Mouse (Mus musculus): ENCODE measurements around the gene Zdhhc14.

The Zdhhc14 gene

DNA sequence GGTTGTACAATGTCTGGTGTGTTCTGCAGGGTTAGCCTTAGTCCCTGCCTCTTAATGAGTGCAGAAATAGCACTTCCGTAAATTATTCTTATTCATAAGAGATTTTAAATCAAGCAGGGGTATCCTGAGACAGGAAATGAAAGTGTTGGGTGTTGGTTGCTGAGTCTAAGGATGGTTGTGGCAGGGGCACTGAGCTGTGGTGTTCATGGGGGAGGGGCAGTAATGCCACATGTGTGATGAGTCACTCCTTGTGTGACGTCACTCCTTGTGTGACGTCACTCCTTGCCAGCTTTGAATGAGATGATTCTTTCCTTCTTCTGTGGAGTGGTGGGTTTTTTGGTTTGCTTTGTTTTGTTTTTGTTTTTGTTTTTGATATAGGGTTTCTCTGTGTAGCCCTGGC is 134.0 kb downstream of the Zdhhc14 start:
- Histone ChIP-seq H3K4me1 (replicated peaks; ENCODE audit: low read depth, low read length) (peaks cover 41% of the 10 kb centered on the region), H3K36me3 (ENCODE audit: insufficient read depth, low read length) (no peaks in the 10 kb centered on the region), H3K9me3 (ENCODE audit: low read length) (no peaks in the 10 kb centered on the region), H3K4me3 (replicated peaks; ENCODE audit: low read length) (no peak overlapping the region), H3K27me3 (ENCODE audit: insufficient read depth, low read length) (peaks cover 15% of the 10 kb centered on the region; the same call in 1 of the 2 replicates)
- no peak for TF ChIP-seq POU5F1 (IDR thresholded peaks at IDR 0.05; ENCODE audit: borderline replicate concordance, low read length)
- no peak for TF ChIP-seq CTCF (conservative IDR thresholded peaks at IDR 0.05; ENCODE audit: low read length)

DNA sequence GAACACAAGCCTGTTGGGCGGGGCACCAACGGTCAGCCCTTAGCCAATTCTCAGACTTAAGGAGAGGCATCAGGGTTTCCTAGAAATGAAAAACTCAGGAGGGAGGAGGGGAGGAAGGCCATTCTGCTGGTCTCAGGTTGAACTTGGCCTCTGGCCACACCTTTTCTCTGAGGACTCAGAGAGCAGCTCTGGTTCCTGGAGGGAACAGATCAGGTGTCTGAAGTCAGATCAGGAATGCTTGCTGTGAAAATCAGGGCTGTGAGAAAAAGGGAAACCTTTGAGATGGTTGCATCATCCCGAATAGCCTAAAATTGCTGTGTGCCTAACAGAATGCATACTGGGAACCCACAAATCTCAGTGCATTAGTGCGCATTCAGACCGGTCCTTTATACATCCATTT is 135.3 kb downstream of the Zdhhc14 start:
- Histone ChIP-seq H3K4me1 (replicated peaks; ENCODE audit: low read depth, low read length) (peaks cover 33% of the 10 kb centered on the region), H3K27me3 (ENCODE audit: insufficient read depth, low read length) (0 out of 2 replicates have a peak, but pooled peaks cover 12% of the 10 kb centered on the region), H3K36me3 (ENCODE audit: insufficient read depth, low read length) (no peaks in the 10 kb centered on the region), H3K9me3 (ENCODE audit: low read length) (no peaks in the 10 kb centered on the region), H3K4me3 (replicated peaks; ENCODE audit: low read length) (no peak overlapping the region)
- no peak for TF ChIP-seq CTCF (conservative IDR thresholded peaks at IDR 0.05; ENCODE audit: low read length)

DNA sequence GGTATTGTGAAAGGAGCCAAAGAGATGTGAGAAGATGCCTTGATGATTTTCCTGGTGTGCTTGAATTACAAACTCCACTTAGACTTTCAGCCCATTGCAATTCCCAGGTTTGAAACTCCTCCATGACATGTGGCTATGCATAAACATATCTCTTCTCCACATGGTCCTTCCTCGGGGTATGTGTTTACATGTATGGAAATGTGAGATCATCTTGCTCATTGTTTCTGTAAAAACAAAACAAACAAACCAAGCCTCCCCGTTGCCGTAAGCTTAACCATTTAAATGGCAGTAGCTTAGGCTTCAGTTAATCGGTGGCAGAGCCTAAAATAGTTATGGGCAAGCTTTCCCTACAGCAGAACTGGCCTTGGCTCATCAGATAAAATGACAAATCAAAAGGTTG is 137.3 kb downstream of the Zdhhc14 start:
- TF ChIP-seq CTCF (conservative IDR thresholded peaks at IDR 0.05; ENCODE audit: low read length) (no peak), POU5F1 (IDR thresholded peaks at IDR 0.05; ENCODE audit: borderline replicate concordance, low read length) (no peak), NANOG (IDR thresholded peaks at IDR 0.05; ENCODE audit: borderline replicate concordance, low read length) (no peak)
- H3K4me3 ChIP-seq (replicated peaks; ENCODE audit: low read length), result no peak overlapping the region

DNA sequence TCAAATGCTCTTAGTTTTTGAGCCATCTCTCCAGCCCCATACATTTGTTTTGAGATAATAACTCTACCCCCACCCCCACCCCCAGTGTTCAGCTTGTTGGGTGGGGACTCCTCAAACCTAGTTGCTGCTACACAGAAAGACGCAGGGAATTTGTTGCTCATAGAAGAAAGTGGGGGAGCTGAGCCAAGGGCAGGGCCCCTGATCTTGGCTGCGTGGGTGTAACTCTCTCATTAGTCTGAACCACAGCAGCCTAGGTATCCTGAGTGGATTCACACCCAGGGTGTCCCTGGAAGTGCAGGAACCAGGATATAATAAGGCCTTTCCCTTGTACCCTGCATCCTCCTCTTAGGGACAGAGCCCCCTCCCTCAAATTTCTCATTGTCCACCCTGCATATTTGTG is 142.9 kb downstream of the Zdhhc14 start:
- no peak for TF ChIP-seq NANOG (IDR thresholded peaks at IDR 0.05; ENCODE audit: borderline replicate concordance, low read length)
- no peak for TF ChIP-seq CTCF (conservative IDR thresholded peaks at IDR 0.05; ENCODE audit: low read length)
- no peak for TF ChIP-seq POU5F1 (IDR thresholded peaks at IDR 0.05; ENCODE audit: borderline replicate concordance, low read length)
- no peaks in the 10 kb centered on the region for H3K9me3 ChIP-seq (ENCODE audit: low read length)
- H3K4me3 ChIP-seq (replicated peaks; ENCODE audit: low read length), result no peak overlapping the region
- no peaks in the 10 kb centered on the region for H3K4me1 ChIP-seq (replicated peaks; ENCODE audit: low read depth, low read length)
- H3K36me3 ChIP-seq (ENCODE audit: insufficient read depth, low read length), result no peaks in the 10 kb centered on the region
- H3K27me3 ChIP-seq (ENCODE audit: insufficient read depth, low read length), result no peaks in the 10 kb centered on the region; the same call in 1 of the 2 replicates

More for the DNA sequence above, 137.3 kb downstream of the Zdhhc14 start:
- Histone ChIP-seq H3K9me3 (ENCODE audit: low read length) (no peaks in the 10 kb centered on the region), H3K4me1 (replicated peaks; ENCODE audit: low read depth, low read length) (peaks cover 14% of the 10 kb centered on the region), H3K27me3 (ENCODE audit: insufficient read depth, low read length) (0 out of 2 replicates have a peak, but pooled peaks cover 12% of the 10 kb centered on the region), H3K36me3 (ENCODE audit: insufficient read depth, low read length) (no peaks in the 10 kb centered on the region)

DNA sequence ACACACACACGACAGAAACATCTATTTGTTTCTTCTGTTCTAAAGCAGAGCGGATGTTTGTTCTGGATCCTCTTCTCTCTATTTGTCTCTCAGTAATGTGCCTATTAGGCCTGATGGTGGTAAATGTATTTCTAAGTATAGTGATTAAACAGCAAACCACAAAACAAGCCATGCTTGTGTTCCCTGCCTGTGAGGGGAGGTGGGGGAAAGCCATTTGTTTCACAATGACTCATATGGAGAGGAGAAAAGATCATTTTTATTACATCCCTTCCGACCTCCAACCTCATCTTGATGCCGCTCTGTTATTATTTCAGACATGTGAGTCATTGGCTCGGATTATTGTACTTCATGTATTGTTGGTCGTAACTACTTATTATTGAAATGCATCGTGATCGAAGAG is 149.1 kb downstream of the Zdhhc14 start:
- H3K36me3 ChIP-seq (ENCODE audit: insufficient read depth, low read length), result no peaks in the 10 kb centered on the region
- TF ChIP-seq CTCF (conservative IDR thresholded peaks at IDR 0.05; ENCODE audit: low read length) (no peak), POU5F1 (IDR thresholded peaks at IDR 0.05; ENCODE audit: borderline replicate concordance, low read length) (no peak), NANOG (IDR thresholded peaks at IDR 0.05; ENCODE audit: borderline replicate concordance, low read length) (no peak)
- no peaks in the 10 kb centered on the region for H3K27me3 ChIP-seq (ENCODE audit: insufficient read depth, low read length)
- no peak overlapping the region for H3K4me3 ChIP-seq (replicated peaks; ENCODE audit: low read length)
- H3K4me1 ChIP-seq (replicated peaks; ENCODE audit: low read depth, low read length), result peaks cover 7% of the 10 kb centered on the region; the same call in 1 of the 2 replicates
- H3K9me3 ChIP-seq (ENCODE audit: low read length), result no peaks in the 10 kb centered on the region

DNA sequence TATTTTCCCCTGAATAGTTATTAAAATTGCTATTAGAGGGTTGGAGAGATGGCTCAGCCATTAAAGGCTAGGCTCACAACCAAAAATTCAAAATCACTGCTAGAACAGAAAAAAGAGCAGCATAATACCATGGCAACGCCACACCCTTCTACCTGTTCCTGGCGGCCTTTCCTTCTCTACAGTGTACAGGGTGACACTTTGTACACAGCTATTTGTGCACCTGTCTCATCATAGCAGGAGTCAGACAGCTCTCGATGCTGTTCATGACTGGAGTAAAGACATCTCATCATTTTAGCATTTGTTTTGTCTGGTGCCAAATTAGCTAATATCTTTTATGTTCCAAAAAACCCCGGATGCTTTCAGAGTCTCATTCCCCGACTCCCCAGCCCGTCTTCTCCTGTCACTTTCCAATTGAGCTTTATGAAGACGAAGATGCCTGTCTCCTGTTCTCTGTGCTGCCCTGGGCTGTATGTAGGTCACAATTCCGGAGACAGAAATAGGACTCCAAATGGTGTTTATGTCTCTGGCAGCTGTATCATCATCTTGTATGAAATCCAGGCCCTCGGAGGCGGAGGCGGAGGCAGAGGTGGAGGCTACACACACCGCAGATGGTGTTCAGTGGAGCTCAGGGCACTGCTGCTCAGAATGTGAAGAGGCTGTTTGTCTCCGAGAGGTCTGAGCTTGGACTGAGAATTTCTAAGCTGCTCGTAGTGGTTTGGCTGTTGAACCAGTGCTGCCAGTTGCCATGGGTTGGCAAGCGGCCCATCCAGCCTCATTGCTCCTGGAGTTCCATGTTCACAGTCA is 150.8 kb downstream of the Zdhhc14 start:
- Histone ChIP-seq H3K27me3 (ENCODE audit: insufficient read depth, low read length) (no peaks in the 10 kb centered on the region), H3K36me3 (ENCODE audit: insufficient read depth, low read length) (no peaks in the 10 kb centered on the region), H3K4me3 (replicated peaks; ENCODE audit: low read length) (no peak overlapping the region), H3K4me1 (replicated peaks; ENCODE audit: low read depth, low read length) (peaks cover 18% of the 10 kb centered on the region; the same call in 1 of the 2 replicates), H3K9me3 (ENCODE audit: low read length) (no peaks in the 10 kb centered on the region)
- TF ChIP-seq POU5F1 (IDR thresholded peaks at IDR 0.05; ENCODE audit: borderline replicate concordance, low read length), result no peak
- no peak for TF ChIP-seq CTCF (conservative IDR thresholded peaks at IDR 0.05; ENCODE audit: low read length)
- no peak for TF ChIP-seq NANOG (IDR thresholded peaks at IDR 0.05; ENCODE audit: borderline replicate concordance, low read length)

DNA sequence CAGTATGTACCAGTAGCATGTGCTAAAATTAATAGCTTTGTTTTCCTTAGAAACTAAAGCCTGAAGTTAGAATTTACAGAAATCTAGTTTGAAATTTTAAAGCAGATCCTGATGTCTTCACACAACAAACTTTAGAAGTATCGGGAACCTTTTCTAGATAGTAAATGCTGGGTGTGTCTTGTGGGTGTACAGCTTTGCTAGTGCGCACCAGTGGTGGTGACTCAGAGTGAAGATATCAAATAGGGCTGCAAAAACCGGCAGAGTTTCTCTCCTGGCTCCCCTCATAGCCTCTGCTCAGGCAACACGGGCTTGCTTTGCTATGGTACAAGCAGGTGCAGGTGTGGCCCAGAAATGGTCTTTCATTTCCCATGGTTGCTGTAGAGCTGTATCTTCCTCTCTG is 157.8 kb downstream of the Zdhhc14 start:
- H3K4me1 ChIP-seq (replicated peaks; ENCODE audit: low read depth, low read length), result peaks cover 21% of the 10 kb centered on the region; the same call in 1 of the 2 replicates
- H3K4me3 ChIP-seq (replicated peaks; ENCODE audit: low read length), result no peak overlapping the region

DNA sequence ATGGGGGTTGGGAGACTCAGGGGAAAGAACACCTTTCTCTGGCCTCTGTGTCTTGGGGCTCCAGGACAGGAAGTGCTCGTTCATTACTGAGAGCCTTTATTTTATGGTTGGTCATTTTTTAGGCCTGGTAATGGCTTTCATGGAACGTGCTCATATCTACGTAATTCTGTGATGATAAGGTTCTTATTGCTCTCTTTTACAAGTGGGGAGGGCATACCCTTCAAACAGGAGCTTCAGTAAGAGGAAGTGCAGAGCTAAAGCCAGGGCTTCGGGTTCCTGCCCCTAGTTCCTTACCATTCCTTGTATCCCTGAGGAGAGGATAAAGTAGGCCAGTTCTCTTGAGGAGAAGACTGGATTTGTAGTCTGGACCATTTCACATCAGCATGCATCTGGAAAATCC is 158.3 kb downstream of the Zdhhc14 start:
- H3K36me3 ChIP-seq (ENCODE audit: insufficient read depth, low read length), result no peaks in the 10 kb centered on the region
- TF ChIP-seq POU5F1 (IDR thresholded peaks at IDR 0.05; ENCODE audit: borderline replicate concordance, low read length), result no peak
- TF ChIP-seq CTCF (conservative IDR thresholded peaks at IDR 0.05; ENCODE audit: low read length), result no peak
- no peak for TF ChIP-seq NANOG (IDR thresholded peaks at IDR 0.05; ENCODE audit: borderline replicate concordance, low read length)
- H3K9me3 ChIP-seq (ENCODE audit: low read length), result no peaks in the 10 kb centered on the region
- H3K27me3 ChIP-seq (ENCODE audit: insufficient read depth, low read length), result no peaks in the 10 kb centered on the region
- no peak overlapping the region for H3K4me3 ChIP-seq (replicated peaks; ENCODE audit: low read length)
- peaks cover 16% of the 10 kb centered on the region; the same call in 1 of the 2 replicates for H3K4me1 ChIP-seq (replicated peaks; ENCODE audit: low read depth, low read length)

More for the DNA sequence above, 157.8 kb downstream of the Zdhhc14 start:
- no peaks in the 10 kb centered on the region for H3K9me3 ChIP-seq (ENCODE audit: low read length)
- TF ChIP-seq CTCF (conservative IDR thresholded peaks at IDR 0.05; ENCODE audit: low read length) (no peak), POU5F1 (IDR thresholded peaks at IDR 0.05; ENCODE audit: borderline replicate concordance, low read length) (no peak), NANOG (IDR thresholded peaks at IDR 0.05; ENCODE audit: borderline replicate concordance, low read length) (no peak)
- H3K36me3 ChIP-seq (ENCODE audit: insufficient read depth, low read length), result no peaks in the 10 kb centered on the region
- H3K27me3 ChIP-seq (ENCODE audit: insufficient read depth, low read length), result no peaks in the 10 kb centered on the region

Data from E14TG2a.4 (cell line).